In genomic region chr1:88712011-88712410, GRCm38 (mm10) we compare ENCODE assay signal across 25 mouse cellular contexts. TPM values are rescaled to one million over a fixed set of nuclear protein-coding genes. Genes with fewer than 3 reads are reported as not detected.
DNase-seq lines count a peak whose midpoint lies in the region; ATAC-seq lines count a peak whose summit lies in the region.
"Had no signal": no experiment of that assay in that cellular context is flagged by ENCODE, and none has a peak within 500 bp of the region (broad histone marks: within the 10 kb centered on the region; RNA-seq: fewer than 3 reads in every experiment).

No protein-coding gene starts in this region.

- H3K9me3 ChIP-seq in kidney, embryonic 16.5 days (ENCODE audit: low read length): no peaks in the 10 kb centered on the region
- no peaks in the 10 kb centered on the region for H3K9me3 ChIP-seq in kidney, embryonic 14.5 days (ENCODE audit: control insufficient read depth, low read length)
- H3K9me3 ChIP-seq: embryonic facial prominence, embryonic 10.5 days; embryonic facial prominence, embryonic 12.5 days; forebrain, embryonic 13.5 days; forebrain, embryonic 15.5 days had no signal

- no peak overlapping the region for H3K27ac ChIP-seq in kidney, embryonic 16.5 days (ENCODE audit: low read length)
- H3K27ac ChIP-seq in kidney, embryonic 14.5 days (ENCODE audit: low read depth, low read length): no peak overlapping the region
- H3K27ac ChIP-seq: embryonic facial prominence, embryonic 10.5 days; embryonic facial prominence, embryonic 12.5 days; forebrain, embryonic 13.5 days; forebrain, embryonic 15.5 days had no signal

- H3K4me1 ChIP-seq in kidney, embryonic 16.5 days (ENCODE audit: insufficient read depth, low read length): no peaks in the 10 kb centered on the region
- no peaks in the 10 kb centered on the region for H3K4me1 ChIP-seq in kidney, embryonic 14.5 days (ENCODE audit: control insufficient read depth, insufficient read depth, low read length)
- H3K4me1 ChIP-seq: embryonic facial prominence, embryonic 12.5 days had no signal

- no peak overlapping the region for H3K9ac ChIP-seq in kidney, embryonic 16.5 days (replicated peaks; ENCODE audit: low read length)
- no peak overlapping the region for H3K9ac ChIP-seq in kidney, embryonic 14.5 days (ENCODE audit: low read depth, low read length)
- H3K9ac ChIP-seq: embryonic facial prominence, embryonic 12.5 days; forebrain, embryonic 13.5 days; forebrain, embryonic 15.5 days; forebrain, postnatal 0 days had no signal

- no peak overlapping the region for H3K4me3 ChIP-seq in kidney, embryonic 16.5 days (ENCODE audit: low read length)
- H3K4me3 ChIP-seq in kidney, embryonic 14.5 days (ENCODE audit: low read length): no peak overlapping the region
- H3K4me3 ChIP-seq: embryonic facial prominence, embryonic 10.5 days; embryonic facial prominence, embryonic 12.5 days; forebrain, embryonic 13.5 days; forebrain, embryonic 15.5 days had no signal

- H3K4me2 ChIP-seq in kidney, embryonic 16.5 days (replicated peaks; ENCODE audit: low read depth, low read length): no peak overlapping the region
- no peak overlapping the region for H3K4me2 ChIP-seq in kidney, embryonic 14.5 days (replicated peaks; ENCODE audit: low read depth, low read length)
- H3K4me2 ChIP-seq: embryonic facial prominence, embryonic 12.5 days; forebrain, embryonic 13.5 days; forebrain, embryonic 15.5 days had no signal

- 84% methylated on average over 6 of the region's 6 CpGs for WGBS in kidney, embryonic 16.5 days
- 85% methylated on average over 6 of the region's 6 CpGs for WGBS in kidney, embryonic 14.5 days

- ATAC-seq in kidney, embryonic 16.5 days (ENCODE audit: low FRiP score, low TSS enrichment): no peak
- ATAC-seq in kidney, embryonic 14.5 days (ENCODE audit: low FRiP score, low TSS enrichment): no peak
- ATAC-seq: activated CD4-positive, CD25-positive, alpha-beta regulatory T cell, adult 4 months; CD4-positive, CD25-positive, alpha-beta regulatory T cell, adult 4 months; forebrain, embryonic 13.5 days; forebrain, embryonic 15.5 days; forebrain, postnatal 0 days; Patski had no signal

- H3K36me3 ChIP-seq in kidney, embryonic 16.5 days (ENCODE audit: insufficient read depth, low read length): no peaks in the 10 kb centered on the region
- H3K36me3 ChIP-seq in kidney, embryonic 14.5 days (ENCODE audit: control insufficient read depth, insufficient read depth, low read length): no peaks in the 10 kb centered on the region
- H3K36me3 ChIP-seq: embryonic facial prominence, embryonic 10.5 days; embryonic facial prominence, embryonic 12.5 days; forebrain, embryonic 15.5 days; G1E had no signal

- no peaks in the 10 kb centered on the region for H3K27me3 ChIP-seq in kidney, embryonic 16.5 days (ENCODE audit: insufficient read depth, low read length)
- no peaks in the 10 kb centered on the region for H3K27me3 ChIP-seq in kidney, embryonic 14.5 days (ENCODE audit: control insufficient read depth, insufficient read depth, low read length)
- H3K27me3 ChIP-seq: CH12.LX; embryonic facial prominence, embryonic 12.5 days; forebrain, embryonic 13.5 days; forebrain, embryonic 15.5 days; Patski had no signal

- peak; percentile 34 to 56 for DNase-seq in cerebellum, postnatal 10 days
- DNase-seq in cerebellum, adult 9-10 months: no peak
- peak; percentile 20 for DNase-seq in kidney, adult 18-20 months
- DNase-seq in kidney, postnatal 10 days: peak; percentile 30
- DNase-seq in kidney, adult 11 months: no peak
- peak; percentile 20 to 62 for DNase-seq in kidney, postnatal 36 days
- DNase-seq: adrenal gland, adult 8-10 months; adrenal gland, postnatal 14 days; adrenal gland, postnatal 36 days; B cell, adult 2 months; cerebellum, adult 11-12 months; cerebellum, adult 2 months; cerebellum, postnatal 25 days; forebrain, postnatal 0 days had no signal

RNA-seq across cellular contexts. Expression of gene Arl4c, which starts 10.0 kb away (rescaled TPM):
- 24.2 and 24.7 TPM in 2 replicates for polyA plus RNA-seq in kidney, embryonic 16.5 days (2015; fragmentation: Nextera tagmentation; extraction: Ambion mirVana)
- polyA plus RNA-seq in kidney, embryonic 14.5 days (2014; fragmentation: Nextera tagmentation; extraction: Ambion mirVana): 13.7 and 14.7 TPM in 2 replicates
- polyA plus RNA-seq: G1E had no signal

Comparison
In these comparisons a context has a peak if more than half of its experiments do, and no peak if none do; other contexts are left out.
1. DNase-seq: peak in cerebellum, postnatal 10 days (2 of 2), kidney, adult 18-20 months (single experiment), kidney, postnatal 10 days (single experiment) and kidney, postnatal 36 days (2 of 2); none in cerebellum, adult 9-10 months (single experiment) and kidney, adult 11 months (single experiment).